Mouse (Mus musculus): ENCODE data around the gene Gstm3. TPM values are rescaled to one million over a fixed set of nuclear protein-coding genes. Genes with fewer than 3 reads are reported as not detected.
"Not testable (repeated sequence)": the region's sequence is repeated elsewhere in the genome, so short reads cannot be mapped to it uniquely, and the experiment has no call there.

Gstm3 gene
- polyA plus RNA-seq, 1 experiment from 2014 or later: not detected

DNA sequence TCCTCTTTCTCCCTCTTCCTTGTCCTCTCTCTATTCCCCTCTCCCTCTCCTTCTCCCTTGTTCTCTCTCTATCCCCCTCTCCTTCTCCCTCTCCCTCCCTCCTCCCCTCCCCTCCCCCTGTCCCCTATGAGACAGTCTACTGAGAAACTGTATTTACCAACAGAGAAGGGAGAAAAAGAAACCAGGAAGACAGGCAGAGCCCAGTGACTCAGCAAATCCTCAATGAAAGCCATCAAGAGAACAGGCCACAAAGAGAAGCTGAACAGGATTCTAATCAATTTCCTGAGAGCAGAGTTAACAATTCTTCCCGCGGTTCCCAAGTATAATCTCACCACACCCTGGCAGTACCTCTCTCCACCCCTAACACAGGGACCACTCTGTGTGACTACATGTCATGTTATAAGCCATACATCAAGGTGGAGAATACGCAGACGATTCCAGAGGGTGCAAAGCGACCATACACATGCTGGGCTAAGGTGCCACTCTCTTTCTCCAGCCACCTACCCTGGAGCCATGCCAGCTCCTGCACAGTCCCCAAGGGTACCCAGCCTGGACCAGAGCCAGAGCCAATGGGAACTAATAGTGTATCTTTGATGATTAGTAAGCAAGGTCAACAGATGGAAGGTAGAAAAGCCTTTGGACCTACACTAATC is 4.3 kb downstream of the Gstm3 start:
- no peaks in the 10 kb centered on the region for H3K9me3 ChIP-seq (ENCODE audit: control insufficient read depth, low read length)
- no peak for DNase-seq
- peaks cover 7% of the 10 kb centered on the region; the same call in 1 of the 2 replicates for H3K4me1 ChIP-seq (ENCODE audit: control insufficient read depth, insufficient read depth, low read length)
- H3K27me3 ChIP-seq (ENCODE audit: control insufficient read depth, insufficient read depth, low read length): no peaks in the 10 kb centered on the region
- ATAC-seq (ENCODE audit: low FRiP score, low TSS enrichment): no peak
- 60% methylated on average over 5 of the region's 5 CpGs for WGBS
- H3K4me2 ChIP-seq (ENCODE audit: low read length): no peak overlapping the region
- no peak overlapping the region for H3K4me3 ChIP-seq (replicated peaks; ENCODE audit: low read depth, low read length)
- no peak overlapping the region for H3K9ac ChIP-seq (replicated peaks; ENCODE audit: low read length)
- no peak overlapping the region for H3K27ac ChIP-seq (replicated peaks; ENCODE audit: low read depth, low read length)
- H3K36me3 ChIP-seq (ENCODE audit: control insufficient read depth, insufficient read depth, low read length): no peaks in the 10 kb centered on the region

DNA sequence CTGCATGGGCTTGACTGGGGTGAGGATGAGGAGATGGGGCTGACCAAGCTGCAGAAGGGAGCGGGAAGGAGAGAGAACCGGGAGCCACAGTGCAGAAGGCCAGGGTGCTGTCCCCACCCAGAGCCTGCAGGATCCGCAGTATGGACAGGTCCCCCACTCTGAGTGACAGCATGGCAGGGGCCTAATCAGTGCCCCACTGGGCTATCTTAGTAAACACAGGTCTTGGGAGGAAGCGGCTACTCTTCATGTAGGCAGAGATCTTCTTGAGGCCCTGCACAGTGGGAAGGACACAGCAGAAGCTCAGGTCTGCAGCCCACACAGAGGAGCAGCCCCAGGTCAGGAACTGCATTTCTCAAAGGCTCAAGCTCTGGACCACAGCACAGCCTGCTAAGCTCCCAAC is 5.1 kb downstream of the Gstm3 start:
- H3K9me3 ChIP-seq (ENCODE audit: control insufficient read depth, low read length): no peaks in the 10 kb centered on the region
- H3K27me3 ChIP-seq (ENCODE audit: control insufficient read depth, insufficient read depth, low read length): no peaks in the 10 kb centered on the region
- no peak overlapping the region for H3K27ac ChIP-seq (replicated peaks; ENCODE audit: low read depth, low read length)
- DNase-seq: no peak
- no peak for ATAC-seq (ENCODE audit: low FRiP score, low TSS enrichment)
- H3K4me3 ChIP-seq (replicated peaks; ENCODE audit: low read depth, low read length): no peak overlapping the region
- H3K4me1 ChIP-seq (ENCODE audit: control insufficient read depth, insufficient read depth, low read length): peaks cover 7% of the 10 kb centered on the region; the same call in 1 of the 2 replicates
- WGBS: 81% methylated on average over 4 of the region's 4 CpGs
- H3K4me2 ChIP-seq (ENCODE audit: low read length): no peak overlapping the region
- no peaks in the 10 kb centered on the region for H3K36me3 ChIP-seq (ENCODE audit: control insufficient read depth, insufficient read depth, low read length)
- no peak overlapping the region for H3K9ac ChIP-seq (replicated peaks; ENCODE audit: low read length)

DNA sequence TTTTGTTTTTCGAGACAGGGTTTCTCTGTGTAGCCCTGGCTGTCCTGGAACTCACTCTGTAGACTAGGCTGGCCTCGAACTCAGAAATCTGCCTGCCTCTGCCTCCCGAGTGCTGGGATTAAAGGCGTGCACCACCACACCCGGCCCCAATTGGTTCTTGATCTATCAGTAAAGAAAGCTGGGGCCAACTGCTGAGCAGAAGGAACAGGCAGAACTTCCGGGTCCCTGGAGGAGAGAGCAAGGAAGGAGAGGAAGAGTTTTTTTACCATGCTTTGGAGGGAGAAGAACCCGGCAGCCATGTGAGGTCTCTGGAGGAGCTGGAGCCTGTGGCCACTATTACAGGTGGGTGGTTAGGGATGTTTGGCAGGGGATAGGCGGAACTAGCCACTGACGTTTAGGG is 13.8 kb downstream of the Gstm3 start:
- not testable (repeated sequence) for H3K4me3 ChIP-seq (replicated peaks; ENCODE audit: low read depth, low read length); H3K4me2 ChIP-seq (ENCODE audit: low read length); H3K36me3 ChIP-seq (ENCODE audit: control insufficient read depth, insufficient read depth, low read length); ATAC-seq (ENCODE audit: low FRiP score, low TSS enrichment); H3K27me3 ChIP-seq (ENCODE audit: control insufficient read depth, insufficient read depth, low read length); H3K4me1 ChIP-seq (ENCODE audit: control insufficient read depth, insufficient read depth, low read length); H3K27ac ChIP-seq (replicated peaks; ENCODE audit: low read depth, low read length); H3K9ac ChIP-seq (replicated peaks; ENCODE audit: low read length); H3K9me3 ChIP-seq (ENCODE audit: control insufficient read depth, low read length); DNase-seq
- 92% methylated on average over 9 of the region's 9 CpGs for WGBS

DNA sequence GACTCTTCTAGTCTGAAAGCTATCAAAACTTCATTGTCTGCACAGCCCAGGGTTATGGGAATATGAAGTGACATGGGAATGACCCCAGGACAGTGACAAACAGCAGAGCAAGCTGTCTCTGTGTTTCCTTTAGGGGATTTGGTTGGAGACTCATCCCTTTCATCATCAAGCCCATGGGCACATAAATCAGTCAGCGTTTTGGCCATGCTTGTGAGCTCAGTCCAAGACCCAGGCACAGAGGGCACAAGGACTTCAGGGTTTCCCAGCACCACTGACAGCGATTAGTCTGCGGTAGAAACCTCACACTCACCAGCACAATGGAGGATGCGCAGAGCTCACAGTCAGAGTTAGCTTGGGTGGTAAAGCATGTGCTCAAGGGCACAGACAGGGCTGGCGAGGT is 15.2 kb downstream of the Gstm3 start:
- no peak overlapping the region for H3K4me3 ChIP-seq (replicated peaks; ENCODE audit: low read depth, low read length)
- H3K9me3 ChIP-seq (ENCODE audit: control insufficient read depth, low read length): no peaks in the 10 kb centered on the region
- H3K4me1 ChIP-seq (ENCODE audit: control insufficient read depth, insufficient read depth, low read length): no peaks in the 10 kb centered on the region
- ATAC-seq (ENCODE audit: low FRiP score, low TSS enrichment) (no peak), DNase-seq (no peak)
- H3K9ac ChIP-seq (replicated peaks; ENCODE audit: low read length): no peak overlapping the region
- H3K36me3 ChIP-seq (ENCODE audit: control insufficient read depth, insufficient read depth, low read length): no peaks in the 10 kb centered on the region
- no peak overlapping the region for H3K4me2 ChIP-seq (ENCODE audit: low read length)
- H3K27me3 ChIP-seq (ENCODE audit: control insufficient read depth, insufficient read depth, low read length): no peaks in the 10 kb centered on the region
- H3K27ac ChIP-seq (replicated peaks; ENCODE audit: low read depth, low read length): no peak overlapping the region
- WGBS: 85% methylated on average over 5 of the region's 5 CpGs

DNA sequence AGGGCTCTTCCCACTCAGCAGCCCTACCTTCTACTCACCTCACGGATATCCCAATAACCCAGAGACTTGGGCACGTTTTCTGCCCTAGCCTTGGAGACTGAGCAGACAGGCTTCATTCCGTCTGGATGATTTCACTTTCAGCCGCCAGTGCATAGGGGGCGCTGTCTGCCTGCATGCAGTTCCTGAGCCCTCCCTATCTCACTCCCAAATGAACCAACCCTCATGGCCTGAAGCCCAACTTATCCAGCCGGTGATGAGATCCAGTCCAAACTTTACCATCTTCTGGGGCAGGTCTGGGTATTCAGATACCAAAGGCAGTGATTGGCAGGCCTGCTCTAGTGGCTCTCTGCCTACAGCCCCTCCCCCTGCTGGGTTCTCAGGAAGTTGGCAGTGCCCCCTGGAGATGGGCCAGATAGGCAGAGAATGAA is 15.7 kb downstream of the Gstm3 start:
- no peaks in the 10 kb centered on the region for H3K27me3 ChIP-seq (ENCODE audit: control insufficient read depth, insufficient read depth, low read length)
- H3K36me3 ChIP-seq (ENCODE audit: control insufficient read depth, insufficient read depth, low read length): no peaks in the 10 kb centered on the region
- H3K9me3 ChIP-seq (ENCODE audit: control insufficient read depth, low read length): no peaks in the 10 kb centered on the region
- no peak overlapping the region for H3K4me3 ChIP-seq (replicated peaks; ENCODE audit: low read depth, low read length)
- peak; percentile 61 for DNase-seq
- peak; percentile 63 for ATAC-seq (ENCODE audit: low FRiP score, low TSS enrichment)
- 28% methylated on average over 6 of the region's 6 CpGs for WGBS
- H3K4me1 ChIP-seq (ENCODE audit: control insufficient read depth, insufficient read depth, low read length): no peaks in the 10 kb centered on the region
- no peak overlapping the region for H3K9ac ChIP-seq (replicated peaks; ENCODE audit: low read length)
- H3K4me2 ChIP-seq (ENCODE audit: low read length): no peak overlapping the region
- H3K27ac ChIP-seq (replicated peaks; ENCODE audit: low read depth, low read length): no peak overlapping the region

DNA sequence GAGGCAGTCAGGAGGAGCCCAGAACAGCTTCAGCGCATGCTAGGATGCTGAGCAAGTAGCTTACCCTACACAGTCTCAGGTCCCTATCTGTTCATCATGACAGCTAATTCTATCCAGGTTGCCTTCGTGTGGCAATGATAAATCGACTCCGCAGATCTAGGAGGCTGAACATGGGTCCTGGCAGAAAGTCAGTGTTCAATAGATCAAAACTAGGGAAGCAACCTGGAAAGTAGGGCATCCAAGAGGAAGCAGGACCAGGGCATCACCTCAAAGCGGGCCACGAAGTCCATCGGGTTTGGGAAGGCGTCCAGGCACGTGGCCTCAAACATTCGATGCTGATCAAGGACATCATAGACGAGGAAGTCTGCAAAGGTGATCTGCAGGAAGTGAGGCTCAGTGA is 18.6 kb downstream of the Gstm3 start:
- Histone ChIP-seq H3K27ac (replicated peaks; ENCODE audit: low read depth, low read length) (no peak overlapping the region), H3K9me3 (ENCODE audit: control insufficient read depth, low read length) (no peaks in the 10 kb centered on the region), H3K4me3 (replicated peaks; ENCODE audit: low read depth, low read length) (no peak overlapping the region), H3K9ac (replicated peaks; ENCODE audit: low read length) (no peak overlapping the region), H3K4me2 (ENCODE audit: low read length) (no peak overlapping the region), H3K27me3 (ENCODE audit: control insufficient read depth, insufficient read depth, low read length) (no peaks in the 10 kb centered on the region), H3K4me1 (ENCODE audit: control insufficient read depth, insufficient read depth, low read length) (no peaks in the 10 kb centered on the region), H3K36me3 (ENCODE audit: control insufficient read depth, insufficient read depth, low read length) (no peaks in the 10 kb centered on the region)
- 89% methylated on average over 11 of the region's 11 CpGs for WGBS
- no peak for DNase-seq
- ATAC-seq (ENCODE audit: low FRiP score, low TSS enrichment): no peak

DNA sequence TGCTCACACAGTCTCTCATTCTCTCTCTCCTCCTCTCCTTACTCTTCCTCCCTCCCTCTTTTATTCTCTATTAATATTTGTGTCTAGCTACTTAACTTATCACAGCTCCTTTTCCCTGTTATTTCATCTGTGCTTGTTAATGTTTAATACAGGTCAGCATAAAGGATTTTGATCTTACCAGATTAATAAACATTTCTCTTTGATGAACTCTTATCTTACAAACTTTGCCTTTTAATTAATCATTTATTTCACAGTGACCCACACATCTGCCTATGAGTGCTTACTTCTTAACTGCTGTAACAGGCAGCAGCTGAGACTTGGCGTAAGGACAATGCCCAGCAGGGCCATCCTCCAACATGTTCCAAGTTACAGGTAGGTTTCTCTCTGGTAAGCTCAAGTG is 19.6 kb downstream of the Gstm3 start:
- WGBS: 96% methylated on average over 1 of the region's 1 CpGs
- not testable (repeated sequence) for H3K27me3 ChIP-seq (ENCODE audit: control insufficient read depth, insufficient read depth, low read length); DNase-seq; ATAC-seq (ENCODE audit: low FRiP score, low TSS enrichment); H3K4me2 ChIP-seq (ENCODE audit: low read length); H3K36me3 ChIP-seq (ENCODE audit: control insufficient read depth, insufficient read depth, low read length); H3K4me3 ChIP-seq (replicated peaks; ENCODE audit: low read depth, low read length); H3K27ac ChIP-seq (replicated peaks; ENCODE audit: low read depth, low read length); H3K9me3 ChIP-seq (ENCODE audit: control insufficient read depth, low read length); H3K9ac ChIP-seq (replicated peaks; ENCODE audit: low read length); H3K4me1 ChIP-seq (ENCODE audit: control insufficient read depth, insufficient read depth, low read length)

DNA sequence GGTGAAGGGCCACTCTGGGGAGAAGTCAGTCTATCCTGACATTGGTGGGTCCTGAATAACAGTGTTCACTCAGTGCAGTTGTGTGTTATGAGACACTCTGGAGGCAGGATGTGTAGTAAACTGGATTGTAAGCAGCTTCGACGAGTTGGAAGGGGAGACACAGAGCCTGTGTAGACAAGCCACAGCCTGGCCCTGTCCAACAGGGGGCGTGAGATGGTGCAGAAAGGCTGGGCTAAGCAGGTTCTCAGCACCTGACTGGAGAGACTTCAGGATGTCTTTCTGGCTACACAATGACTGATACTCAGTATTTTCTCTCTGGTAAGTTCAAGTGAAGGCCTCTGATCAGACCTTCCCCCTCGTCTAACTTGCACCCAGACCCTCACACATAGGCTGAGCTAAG is 23.4 kb downstream of the Gstm3 start:
- 53% methylated on average over 4 of the region's 4 CpGs for WGBS

DNA sequence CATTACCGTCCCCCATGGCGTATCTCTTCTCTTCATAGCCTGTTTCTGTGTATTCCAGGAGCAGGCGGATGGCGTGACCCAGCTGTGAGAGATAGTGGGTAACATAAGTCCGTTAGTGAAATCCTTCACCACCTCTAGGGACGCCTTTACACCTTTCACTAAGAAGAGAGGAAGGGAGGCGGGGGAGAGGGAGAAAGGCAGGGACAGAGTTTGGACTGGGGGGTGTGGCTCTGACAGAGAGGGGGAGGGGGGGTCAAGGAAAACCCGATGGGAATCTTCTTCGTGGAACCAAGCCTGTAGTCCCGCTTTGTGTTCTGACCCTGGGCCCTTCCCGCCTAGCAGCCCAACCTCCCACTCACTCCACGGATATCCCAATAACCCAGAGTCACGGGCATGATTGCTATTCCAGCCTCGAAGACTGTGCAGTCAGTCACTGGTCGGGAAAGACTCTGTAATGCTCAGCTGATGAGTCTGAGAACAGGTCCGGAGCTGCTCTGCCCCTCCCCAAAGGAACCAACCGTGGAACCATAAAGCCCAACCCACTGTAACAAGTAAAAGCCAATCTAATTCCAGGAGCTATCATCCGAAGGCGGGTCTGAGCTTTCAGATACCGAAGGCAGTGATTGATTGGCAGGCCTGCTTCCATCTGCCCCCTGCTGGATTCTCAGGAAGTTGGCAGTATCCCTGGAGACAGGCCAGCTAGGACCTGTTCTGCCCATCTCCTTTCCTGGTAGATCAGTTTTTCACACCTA is 25.7 kb downstream of the Gstm3 start, which contains the start of gene Gstm6:
Gene Gstm6, minus strand, starts transcription at position 511 of the 752 bp plus-strand sequence.
- peak; percentile 75 for ATAC-seq (ENCODE audit: low FRiP score, low TSS enrichment)
- H3K9ac ChIP-seq (replicated peaks; ENCODE audit: low read length): peak within 1 kb of the TSS; percentile 41
- H3K4me3 ChIP-seq (replicated peaks; ENCODE audit: low read depth, low read length): peak within 1 kb of the TSS; percentile 27
- H3K4me1 ChIP-seq (ENCODE audit: control insufficient read depth, insufficient read depth, low read length): 0 out of 2 replicates have a peak, but pooled peaks cover 4% of the 10 kb centered on the region
- no peaks in the 10 kb centered on the region for H3K9me3 ChIP-seq (ENCODE audit: control insufficient read depth, low read length)
- H3K4me2 ChIP-seq (ENCODE audit: low read length): peak within 1 kb of the TSS; percentile 55
- H3K36me3 ChIP-seq (ENCODE audit: control insufficient read depth, insufficient read depth, low read length): no peaks in the 10 kb centered on the region
- WGBS: 16% methylated on average over 20 of the region's 20 CpGs
- peak; percentile 87 for DNase-seq
- H3K27ac ChIP-seq (replicated peaks; ENCODE audit: low read depth, low read length): peak within 1 kb of the TSS; percentile 64
- H3K27me3 ChIP-seq (ENCODE audit: control insufficient read depth, insufficient read depth, low read length): no peaks in the 10 kb centered on the region

More for the DNA sequence above, 23.4 kb downstream of the Gstm3 start:
- Histone ChIP-seq H3K4me1 (ENCODE audit: control insufficient read depth, insufficient read depth, low read length) (no peaks in the 10 kb centered on the region), H3K4me3 (replicated peaks; ENCODE audit: low read depth, low read length) (no peak overlapping the region), H3K27ac (replicated peaks; ENCODE audit: low read depth, low read length) (no peak overlapping the region), H3K36me3 (ENCODE audit: control insufficient read depth, insufficient read depth, low read length) (no peaks in the 10 kb centered on the region), H3K9ac (replicated peaks; ENCODE audit: low read length) (no peak overlapping the region), H3K4me2 (ENCODE audit: low read length) (no peak overlapping the region), H3K9me3 (ENCODE audit: control insufficient read depth, low read length) (no peaks in the 10 kb centered on the region), H3K27me3 (ENCODE audit: control insufficient read depth, insufficient read depth, low read length) (no peaks in the 10 kb centered on the region)
- DNase-seq (no peak), ATAC-seq (ENCODE audit: low FRiP score, low TSS enrichment) (no peak)

All from midbrain, embryonic 14.5 days (tissue).